Mouse (Mus musculus): Measurements from ENCODE around the gene Me1. TPM values are rescaled to one million over a fixed set of nuclear protein-coding genes. Genes with fewer than 3 reads are reported as not detected.

Me1 gene
- polyA plus RNA-seq, 1 experiment from 2014 or later, result 26.2 TPM

- no peak for ATAC-seq (ENCODE audit: low read depth)
- Histone ChIP-seq H3K9ac (ENCODE audit: low read length) (no peak overlapping the region), H3K9me3 (ENCODE audit: control insufficient read depth, low read length) (no peaks in the 10 kb centered on the region), H3K4me2 (ENCODE audit: low read depth, low read length) (no peak overlapping the region), H3K4me3 (ENCODE audit: low read length) (no peak overlapping the region), H3K36me3 (ENCODE audit: control insufficient read depth, insufficient read depth, low read length) (no peaks in the 10 kb centered on the region), H3K4me1 (replicated peaks; ENCODE audit: control insufficient read depth, insufficient read depth, low read length) (peaks cover 5% of the 10 kb centered on the region; the same call in 1 of the 2 replicates), H3K27ac (ENCODE audit: low read length) (no peak overlapping the region), H3K27me3 (ENCODE audit: control insufficient read depth, insufficient read depth, low read depth, low read length) (no peaks in the 10 kb centered on the region)
- WGBS, result 69% methylated on average over 5 of the region's 5 CpGs
These were observed 65.3 kb downstream of the Me1 start for GRCm38 (mm10) chr9:86630352-86630931.

GRCm38 (mm10) chr9:86629379-86629778 is 66.4 kb downstream of the Me1 start:
- Histone ChIP-seq H3K27ac (ENCODE audit: low read length) (no peak overlapping the region), H3K9me3 (ENCODE audit: control insufficient read depth, low read length) (no peaks in the 10 kb centered on the region), H3K27me3 (ENCODE audit: control insufficient read depth, insufficient read depth, low read depth, low read length) (no peaks in the 10 kb centered on the region), H3K4me3 (ENCODE audit: low read length) (no peak overlapping the region), H3K4me1 (replicated peaks; ENCODE audit: control insufficient read depth, insufficient read depth, low read length) (peaks cover 5% of the 10 kb centered on the region; the same call in 1 of the 2 replicates), H3K36me3 (ENCODE audit: control insufficient read depth, insufficient read depth, low read length) (no peaks in the 10 kb centered on the region), H3K4me2 (ENCODE audit: low read depth, low read length) (no peak overlapping the region), H3K9ac (ENCODE audit: low read length) (no peak overlapping the region)
- WGBS, result 78% methylated on average over 6 of the region's 6 CpGs
- ATAC-seq (ENCODE audit: low read depth), result no peak

GRCm38 (mm10) chr9:86627745-86628496 is 67.8 kb downstream of the Me1 start:
- Histone ChIP-seq H3K27ac (ENCODE audit: low read length) (no peak overlapping the region), H3K36me3 (ENCODE audit: control insufficient read depth, insufficient read depth, low read length) (no peaks in the 10 kb centered on the region), H3K9ac (ENCODE audit: low read length) (no peak overlapping the region), H3K27me3 (ENCODE audit: control insufficient read depth, insufficient read depth, low read depth, low read length) (no peaks in the 10 kb centered on the region), H3K4me1 (replicated peaks; ENCODE audit: control insufficient read depth, insufficient read depth, low read length) (peaks cover 5% of the 10 kb centered on the region; the same call in 1 of the 2 replicates), H3K9me3 (ENCODE audit: control insufficient read depth, low read length) (no peaks in the 10 kb centered on the region), H3K4me2 (ENCODE audit: low read depth, low read length) (no peak overlapping the region), H3K4me3 (ENCODE audit: low read length) (no peak overlapping the region)
- ATAC-seq (ENCODE audit: low read depth), result peak; percentile 70; the same call in 1 of the 2 replicates
- 76% methylated on average over 10 of the region's 10 CpGs for WGBS

- no peaks in the 10 kb centered on the region for H3K36me3 ChIP-seq (ENCODE audit: control insufficient read depth, insufficient read depth, low read length)
- no peak overlapping the region for H3K27ac ChIP-seq (ENCODE audit: low read length)
- 88% methylated on average over 3 of the region's 3 CpGs for WGBS
- no peaks in the 10 kb centered on the region for H3K9me3 ChIP-seq (ENCODE audit: control insufficient read depth, low read length)
- no peaks in the 10 kb centered on the region for H3K27me3 ChIP-seq (ENCODE audit: control insufficient read depth, insufficient read depth, low read depth, low read length)
- no peak for ATAC-seq (ENCODE audit: low read depth)
- H3K9ac ChIP-seq (ENCODE audit: low read length), result no peak overlapping the region
- no peak overlapping the region for H3K4me2 ChIP-seq (ENCODE audit: low read depth, low read length)
- no peak overlapping the region for H3K4me3 ChIP-seq (ENCODE audit: low read length)
- peaks cover 5% of the 10 kb centered on the region; the same call in 1 of the 2 replicates for H3K4me1 ChIP-seq (replicated peaks; ENCODE audit: control insufficient read depth, insufficient read depth, low read length)
These were observed 68.8 kb downstream of the Me1 start for GRCm38 (mm10) chr9:86626906-86627305.

- no peak overlapping the region for H3K4me2 ChIP-seq (ENCODE audit: low read depth, low read length)
- no peak overlapping the region for H3K9ac ChIP-seq (ENCODE audit: low read length)
- no peak overlapping the region for H3K27ac ChIP-seq (ENCODE audit: low read length)
- no peaks in the 10 kb centered on the region for H3K9me3 ChIP-seq (ENCODE audit: control insufficient read depth, low read length)
- no peak for ATAC-seq (ENCODE audit: low read depth)
- no peaks in the 10 kb centered on the region for H3K36me3 ChIP-seq (ENCODE audit: control insufficient read depth, insufficient read depth, low read length)
- H3K4me1 ChIP-seq (replicated peaks; ENCODE audit: control insufficient read depth, insufficient read depth, low read length), result peaks cover 2% of the 10 kb centered on the region; the same call in 1 of the 2 replicates
- WGBS, result 85% methylated on average over 6 of the region's 6 CpGs
- H3K4me3 ChIP-seq (ENCODE audit: low read length), result no peak overlapping the region
- H3K27me3 ChIP-seq (ENCODE audit: control insufficient read depth, insufficient read depth, low read depth, low read length), result no peaks in the 10 kb centered on the region
These were observed 71.0 kb downstream of the Me1 start for GRCm38 (mm10) chr9:86624781-86625180.

- peaks cover 2% of the 10 kb centered on the region; the same call in 1 of the 2 replicates for H3K4me1 ChIP-seq (replicated peaks; ENCODE audit: control insufficient read depth, insufficient read depth, low read length)
- H3K9ac ChIP-seq (ENCODE audit: low read length), result no peak overlapping the region
- ATAC-seq (ENCODE audit: low read depth), result no peak
- H3K27me3 ChIP-seq (ENCODE audit: control insufficient read depth, insufficient read depth, low read depth, low read length), result no peaks in the 10 kb centered on the region
- H3K36me3 ChIP-seq (ENCODE audit: control insufficient read depth, insufficient read depth, low read length), result no peaks in the 10 kb centered on the region
- no peaks in the 10 kb centered on the region for H3K9me3 ChIP-seq (ENCODE audit: control insufficient read depth, low read length)
- no peak overlapping the region for H3K4me2 ChIP-seq (ENCODE audit: low read depth, low read length)
- H3K27ac ChIP-seq (ENCODE audit: low read length), result no peak overlapping the region
- WGBS, result 68% methylated on average over 12 of the region's 12 CpGs
- H3K4me3 ChIP-seq (ENCODE audit: low read length), result no peak overlapping the region
These were observed 71.7 kb downstream of the Me1 start for GRCm38 (mm10) chr9:86624039-86624438.

GRCm38 (mm10) chr9:86622062-86622461 is 73.7 kb downstream of the Me1 start:
- Histone ChIP-seq H3K4me2 (ENCODE audit: low read depth, low read length) (no peak overlapping the region), H3K27ac (ENCODE audit: low read length) (no peak overlapping the region), H3K27me3 (ENCODE audit: control insufficient read depth, insufficient read depth, low read depth, low read length) (no peaks in the 10 kb centered on the region), H3K36me3 (ENCODE audit: control insufficient read depth, insufficient read depth, low read length) (no peaks in the 10 kb centered on the region), H3K4me3 (ENCODE audit: low read length) (no peak overlapping the region), H3K9me3 (ENCODE audit: control insufficient read depth, low read length) (no peaks in the 10 kb centered on the region), H3K9ac (ENCODE audit: low read length) (no peak overlapping the region), H3K4me1 (replicated peaks; ENCODE audit: control insufficient read depth, insufficient read depth, low read length) (peaks cover 4% of the 10 kb centered on the region)
- WGBS, result 74% methylated on average over 2 of the region's 2 CpGs
- ATAC-seq (ENCODE audit: low read depth), result no peak

- Histone ChIP-seq H3K9ac (ENCODE audit: low read length) (no peak overlapping the region), H3K9me3 (ENCODE audit: control insufficient read depth, low read length) (no peaks in the 10 kb centered on the region), H3K4me3 (ENCODE audit: low read length) (no peak overlapping the region), H3K27ac (ENCODE audit: low read length) (no peak overlapping the region), H3K4me2 (ENCODE audit: low read depth, low read length) (no peak overlapping the region), H3K36me3 (ENCODE audit: control insufficient read depth, insufficient read depth, low read length) (no peaks in the 10 kb centered on the region), H3K4me1 (replicated peaks; ENCODE audit: control insufficient read depth, insufficient read depth, low read length) (peaks cover 4% of the 10 kb centered on the region), H3K27me3 (ENCODE audit: control insufficient read depth, insufficient read depth, low read depth, low read length) (no peaks in the 10 kb centered on the region)
- WGBS, result 76% methylated on average over 10 of the region's 10 CpGs
- ATAC-seq (ENCODE audit: low read depth), result no peak
These were observed 76.2 kb downstream of the Me1 start for GRCm38 (mm10) chr9:86619341-86620139.

Data from lung, embryonic 16.5 days (tissue).